Mouse (Mus musculus): ENCODE results near the gene Ddx41. TPM values are rescaled to one million over a fixed set of nuclear protein-coding genes. Genes with fewer than 3 reads are reported as not detected.

Gene Ddx41
- total and polyA plus RNA-seq, 3 experiments, result 59.1 to 101 (median 60.8) TPM

DNA sequence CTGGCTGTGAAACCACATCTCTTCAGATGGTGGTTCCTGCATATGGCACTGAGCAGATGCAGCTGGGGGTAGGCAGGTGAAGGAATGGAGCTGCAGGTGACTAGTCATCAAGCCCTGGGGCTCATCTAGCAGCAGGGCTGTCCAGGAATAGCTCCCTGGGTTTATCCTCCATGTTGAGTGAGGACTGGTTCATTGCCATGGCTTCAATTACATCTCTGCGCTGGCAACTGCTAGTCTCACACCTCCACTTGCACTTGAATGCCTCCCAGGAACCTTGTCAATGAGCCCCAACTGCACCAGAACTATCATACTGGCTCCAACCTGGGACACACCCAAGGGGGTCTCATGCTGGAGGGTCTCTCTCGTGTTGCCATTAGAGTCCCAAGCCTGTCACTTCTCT lies 11.5 kb upstream of the Ddx41 start:
- ATAC-seq (ENCODE audit: extremely low read depth, insufficient number of reproducible peaks, low FRiP score, poor library complexity, severe bottlenecking) (no peak), DNase-seq (ENCODE audit: low spot score) (no peak)
- Histone ChIP-seq H3K4me1 (ENCODE audit: insufficient read depth, low read depth, low read length) (peaks cover 6% of the 10 kb centered on the region), H3K27me3 (ENCODE audit: insufficient read depth, low read length) (no peaks in the 10 kb centered on the region), H3K36me3 (replicated peaks) (peaks cover 98% of the 10 kb centered on the region), H3K9me3 (replicated peaks) (no peaks in the 10 kb centered on the region), H3K4me3 (ENCODE audit: low read depth, low read length) (no peak overlapping the region)
- TF ChIP-seq GATA2 (IDR thresholded peaks at IDR 0.05; ENCODE audit: borderline replicate concordance, low read depth, low read length), result no peak
- TF ChIP-seq POLR2AphosphoS5 (IDR thresholded peaks at IDR 0.05; ENCODE audit: insufficient replicate concordance, low read depth, low read length), result no peak
- TF ChIP-seq TAL1 (conservative IDR thresholded peaks at IDR 0.05; ENCODE audit: low read depth, low read length), result no peak
- no peak for TF ChIP-seq CTCF (IDR thresholded peaks at IDR 0.05; ENCODE audit: low read depth, low read length)
- no peak for TF ChIP-seq GATA1 (IDR thresholded peaks at IDR 0.05; ENCODE audit: borderline replicate concordance, low read length)

DNA sequence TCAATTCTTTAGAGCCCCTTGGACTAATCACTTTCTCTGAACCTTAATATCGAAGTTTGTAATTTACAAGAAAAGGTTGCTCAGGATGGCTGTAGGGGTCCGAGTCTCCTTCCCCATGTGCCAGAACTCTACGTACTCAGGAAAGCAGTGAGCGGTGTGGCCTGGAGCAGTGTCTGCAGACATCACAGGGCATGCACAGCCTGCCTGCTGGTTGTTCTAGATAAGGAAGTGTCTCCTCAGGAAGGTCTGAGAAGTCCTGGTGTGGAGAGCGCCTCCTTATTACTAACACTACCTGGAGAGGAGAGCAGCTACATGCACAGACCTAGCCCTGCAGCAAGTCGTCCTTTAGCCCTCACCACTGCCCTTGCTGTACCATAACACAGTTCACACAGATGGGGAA lies 8.3 kb upstream of the Ddx41 start:
- no peak for TF ChIP-seq GATA1 (IDR thresholded peaks at IDR 0.05; ENCODE audit: borderline replicate concordance, low read length)
- no peak for TF ChIP-seq CTCF (IDR thresholded peaks at IDR 0.05; ENCODE audit: low read depth, low read length)
- no peak for TF ChIP-seq TAL1 (conservative IDR thresholded peaks at IDR 0.05; ENCODE audit: low read depth, low read length)
- TF ChIP-seq POLR2AphosphoS5 (IDR thresholded peaks at IDR 0.05; ENCODE audit: insufficient replicate concordance, low read depth, low read length), result no peak
- no peak for TF ChIP-seq GATA2 (IDR thresholded peaks at IDR 0.05; ENCODE audit: borderline replicate concordance, low read depth, low read length)
- H3K4me3 ChIP-seq (ENCODE audit: low read depth, low read length), result no peak overlapping the region
- DNase-seq (ENCODE audit: low spot score) (no peak), ATAC-seq (ENCODE audit: extremely low read depth, insufficient number of reproducible peaks, low FRiP score, poor library complexity, severe bottlenecking) (no peak)
- H3K27me3 ChIP-seq (ENCODE audit: insufficient read depth, low read length), result no peaks in the 10 kb centered on the region
- H3K4me1 ChIP-seq (ENCODE audit: insufficient read depth, low read depth, low read length), result peaks cover 6% of the 10 kb centered on the region
- H3K36me3 ChIP-seq (replicated peaks), result peaks cover 100% of the 10 kb centered on the region
- H3K9me3 ChIP-seq (replicated peaks), result no peaks in the 10 kb centered on the region

DNA sequence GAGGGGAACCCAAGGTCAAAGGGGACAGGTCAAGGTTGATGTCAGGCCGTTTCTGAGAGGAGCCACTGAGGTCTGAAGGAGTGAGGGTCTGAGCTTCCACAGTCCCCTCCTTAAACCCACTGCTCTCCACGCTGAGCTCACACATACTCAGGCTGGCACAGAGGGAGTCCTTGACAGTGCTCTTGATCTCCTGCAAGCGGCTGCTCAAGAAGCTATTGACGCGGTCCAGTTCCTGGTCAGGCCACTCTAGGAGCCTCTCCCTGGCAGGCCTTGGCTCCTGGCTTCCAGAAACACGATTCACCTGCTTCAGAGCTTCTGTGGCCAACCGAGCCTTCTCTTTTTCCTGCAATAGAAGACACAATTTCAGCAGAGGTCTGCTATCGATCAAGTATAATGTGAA lies 7.0 kb upstream of the Ddx41 start:
- TF ChIP-seq CTCF (IDR thresholded peaks at IDR 0.05; ENCODE audit: low read depth, low read length), result no peak
- no peak for TF ChIP-seq GATA2 (IDR thresholded peaks at IDR 0.05; ENCODE audit: borderline replicate concordance, low read depth, low read length)
- no peak for TF ChIP-seq TAL1 (conservative IDR thresholded peaks at IDR 0.05; ENCODE audit: low read depth, low read length)
- no peak for TF ChIP-seq POLR2AphosphoS5 (IDR thresholded peaks at IDR 0.05; ENCODE audit: insufficient replicate concordance, low read depth, low read length)
- TF ChIP-seq GATA1 (IDR thresholded peaks at IDR 0.05; ENCODE audit: borderline replicate concordance, low read length), result no peak
- peaks cover 100% of the 10 kb centered on the region for H3K36me3 ChIP-seq (replicated peaks)
- no peaks in the 10 kb centered on the region for H3K27me3 ChIP-seq (ENCODE audit: insufficient read depth, low read length)
- no peaks in the 10 kb centered on the region for H3K9me3 ChIP-seq (replicated peaks)
- DNase-seq (ENCODE audit: low spot score), result no peak
- no peak for ATAC-seq (ENCODE audit: extremely low read depth, insufficient number of reproducible peaks, low FRiP score, poor library complexity, severe bottlenecking)
- peaks cover 9% of the 10 kb centered on the region for H3K4me1 ChIP-seq (ENCODE audit: insufficient read depth, low read depth, low read length)
- no peak overlapping the region for H3K4me3 ChIP-seq (ENCODE audit: low read depth, low read length)

DNA sequence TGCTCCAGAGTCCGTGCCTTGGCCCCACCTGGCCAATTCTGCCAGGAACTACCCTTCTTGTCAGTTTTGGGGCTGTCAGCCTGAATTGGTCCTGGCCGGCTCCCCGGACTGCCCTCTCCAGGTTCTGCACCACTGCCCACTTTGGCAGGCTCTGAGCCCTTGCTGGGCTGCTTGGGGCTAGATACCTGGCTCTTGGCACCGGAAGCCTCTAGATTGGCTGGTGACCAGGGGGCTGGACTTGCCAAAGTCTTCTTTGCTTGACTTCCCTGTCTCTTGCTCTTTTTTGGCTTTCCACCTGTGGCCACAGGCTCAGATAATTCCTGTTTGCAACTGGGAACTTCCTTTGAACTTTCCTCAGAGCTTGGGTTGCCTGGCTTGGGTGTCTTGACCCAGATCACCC lies 6.4 kb upstream of the Ddx41 start:
- ATAC-seq (ENCODE audit: extremely low read depth, insufficient number of reproducible peaks, low FRiP score, poor library complexity, severe bottlenecking) (no peak), DNase-seq (ENCODE audit: low spot score) (no peak)
- Histone ChIP-seq H3K27me3 (ENCODE audit: insufficient read depth, low read length) (no peaks in the 10 kb centered on the region), H3K4me1 (ENCODE audit: insufficient read depth, low read depth, low read length) (peaks cover 9% of the 10 kb centered on the region), H3K9me3 (replicated peaks) (no peaks in the 10 kb centered on the region), H3K4me3 (ENCODE audit: low read depth, low read length) (no peak overlapping the region), H3K36me3 (replicated peaks) (peaks cover 99% of the 10 kb centered on the region)
- no peak for TF ChIP-seq POLR2AphosphoS5 (IDR thresholded peaks at IDR 0.05; ENCODE audit: insufficient replicate concordance, low read depth, low read length)
- no peak for TF ChIP-seq CTCF (IDR thresholded peaks at IDR 0.05; ENCODE audit: low read depth, low read length)
- no peak for TF ChIP-seq GATA2 (IDR thresholded peaks at IDR 0.05; ENCODE audit: borderline replicate concordance, low read depth, low read length)
- TF ChIP-seq GATA1 (IDR thresholded peaks at IDR 0.05; ENCODE audit: borderline replicate concordance, low read length), result no peak
- no peak for TF ChIP-seq TAL1 (conservative IDR thresholded peaks at IDR 0.05; ENCODE audit: low read depth, low read length)

DNA sequence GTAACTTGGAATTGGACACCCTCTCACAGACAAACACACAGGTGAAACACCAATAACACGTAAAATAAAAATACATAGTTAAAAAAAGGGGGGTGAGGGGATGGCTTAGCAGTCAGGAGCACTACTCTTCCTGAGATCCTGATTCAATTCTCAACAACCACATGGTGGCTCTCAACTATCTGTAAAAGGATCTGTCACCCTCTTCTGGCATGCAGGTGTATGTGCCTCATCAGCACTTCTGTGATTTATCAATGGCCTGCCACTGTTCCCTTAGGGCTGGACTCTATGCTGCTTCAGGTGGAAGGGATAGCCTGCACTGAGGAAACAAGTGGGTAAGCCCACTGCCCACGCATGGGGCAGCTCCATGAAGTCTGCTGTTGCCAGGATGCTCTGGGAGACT lies 4.5 kb upstream of the Ddx41 start:
- ATAC-seq (ENCODE audit: extremely low read depth, insufficient number of reproducible peaks, low FRiP score, poor library complexity, severe bottlenecking) (no peak), DNase-seq (ENCODE audit: low spot score) (no peak)
- H3K27me3 ChIP-seq (ENCODE audit: insufficient read depth, low read length), result no peaks in the 10 kb centered on the region
- no peaks in the 10 kb centered on the region for H3K9me3 ChIP-seq (replicated peaks)
- H3K4me3 ChIP-seq (ENCODE audit: low read depth, low read length), result no peak overlapping the region
- H3K4me1 ChIP-seq (ENCODE audit: insufficient read depth, low read depth, low read length), result peaks cover 14% of the 10 kb centered on the region
- peaks cover 85% of the 10 kb centered on the region for H3K36me3 ChIP-seq (replicated peaks)
- TF ChIP-seq GATA2 (IDR thresholded peaks at IDR 0.05; ENCODE audit: borderline replicate concordance, low read depth, low read length), result no peak
- TF ChIP-seq POLR2AphosphoS5 (IDR thresholded peaks at IDR 0.05; ENCODE audit: insufficient replicate concordance, low read depth, low read length), result no peak

DNA sequence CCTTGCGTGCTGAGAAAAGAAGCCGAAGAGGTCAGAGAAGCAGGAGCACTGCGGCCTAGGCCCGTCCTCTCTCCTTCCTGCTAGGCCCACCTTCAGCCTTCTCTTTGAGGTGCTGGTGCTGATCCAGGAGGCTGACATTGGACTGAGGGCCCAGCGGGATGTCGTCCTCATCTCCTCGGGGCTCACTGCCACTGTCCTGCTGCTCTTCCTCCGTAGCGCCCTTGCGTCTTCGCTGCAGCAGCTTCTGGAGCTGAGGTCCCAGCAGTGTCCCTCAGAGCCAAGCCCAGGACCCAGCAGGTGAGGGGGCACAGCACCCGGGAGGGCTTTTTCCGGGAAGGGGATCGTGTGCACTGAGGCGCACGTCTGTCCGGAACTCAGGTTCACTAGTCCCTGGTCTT lies 663 bp downstream of the Ddx41 start:
- TF ChIP-seq POLR2AphosphoS5 (IDR thresholded peaks at IDR 0.05; ENCODE audit: insufficient replicate concordance, low read depth, low read length) (no peak), GATA2 (IDR thresholded peaks at IDR 0.05; ENCODE audit: borderline replicate concordance, low read depth, low read length) (no peak), CTCF (IDR thresholded peaks at IDR 0.05; ENCODE audit: low read depth, low read length) (no peak), TAL1 (conservative IDR thresholded peaks at IDR 0.05; ENCODE audit: low read depth, low read length) (no peak), GATA1 (IDR thresholded peaks at IDR 0.05; ENCODE audit: borderline replicate concordance, low read length) (no peak)

DNA sequence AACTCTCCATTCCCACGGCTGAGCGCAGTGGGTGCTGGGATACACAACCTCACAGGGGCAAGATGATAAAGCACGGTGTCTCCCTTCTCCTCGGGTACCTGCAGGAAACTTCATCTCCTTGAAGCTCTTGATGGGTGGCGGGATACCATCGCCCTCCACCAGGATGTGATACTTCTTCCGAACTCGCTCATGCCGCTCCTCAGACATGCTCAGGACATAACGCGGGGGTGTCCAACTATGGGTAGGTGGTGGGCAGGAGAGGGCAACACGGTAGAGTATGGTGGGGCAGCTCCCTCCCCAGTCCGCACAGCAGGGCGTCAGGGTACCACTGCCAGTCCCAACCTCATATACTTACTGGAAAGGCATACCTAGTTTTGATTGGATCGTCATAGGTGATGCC lies 1.3 kb downstream of the Ddx41 start:
- H3K9me3 ChIP-seq (replicated peaks), result no peaks in the 10 kb centered on the region

More for the DNA sequence above, 663 bp downstream of the Ddx41 start:
- H3K36me3 ChIP-seq (replicated peaks), result peaks cover 84% of the 10 kb centered on the region
- no peak for DNase-seq (ENCODE audit: low spot score)
- peak overlapping the region; percentile 98 for H3K4me3 ChIP-seq (ENCODE audit: low read depth, low read length)
- H3K9me3 ChIP-seq (replicated peaks), result no peaks in the 10 kb centered on the region
- ATAC-seq (ENCODE audit: extremely low read depth, insufficient number of reproducible peaks, low FRiP score, poor library complexity, severe bottlenecking), result no peak
- peaks cover 20% of the 10 kb centered on the region for H3K4me1 ChIP-seq (ENCODE audit: insufficient read depth, low read depth, low read length)
- no peaks in the 10 kb centered on the region for H3K27me3 ChIP-seq (ENCODE audit: insufficient read depth, low read length)

More for the DNA sequence above, 1.3 kb downstream of the Ddx41 start:
- no peak for DNase-seq (ENCODE audit: low spot score)
- peaks cover 84% of the 10 kb centered on the region for H3K36me3 ChIP-seq (replicated peaks)
- peaks cover 21% of the 10 kb centered on the region for H3K4me1 ChIP-seq (ENCODE audit: insufficient read depth, low read depth, low read length)
- ATAC-seq (ENCODE audit: extremely low read depth, insufficient number of reproducible peaks, low FRiP score, poor library complexity, severe bottlenecking), result no peak
- no peaks in the 10 kb centered on the region for H3K27me3 ChIP-seq (ENCODE audit: insufficient read depth, low read length)
- no peak for TF ChIP-seq POLR2AphosphoS5 (IDR thresholded peaks at IDR 0.05; ENCODE audit: insufficient replicate concordance, low read depth, low read length)
- TF ChIP-seq TAL1 (conservative IDR thresholded peaks at IDR 0.05; ENCODE audit: low read depth, low read length), result no peak
- no peak for TF ChIP-seq GATA2 (IDR thresholded peaks at IDR 0.05; ENCODE audit: borderline replicate concordance, low read depth, low read length)
- TF ChIP-seq CTCF (IDR thresholded peaks at IDR 0.05; ENCODE audit: low read depth, low read length), result no peak
- TF ChIP-seq GATA1 (IDR thresholded peaks at IDR 0.05; ENCODE audit: borderline replicate concordance, low read length), result no peak
- peak overlapping the region; percentile 98 for H3K4me3 ChIP-seq (ENCODE audit: low read depth, low read length)
